In the genomic region with DNA sequence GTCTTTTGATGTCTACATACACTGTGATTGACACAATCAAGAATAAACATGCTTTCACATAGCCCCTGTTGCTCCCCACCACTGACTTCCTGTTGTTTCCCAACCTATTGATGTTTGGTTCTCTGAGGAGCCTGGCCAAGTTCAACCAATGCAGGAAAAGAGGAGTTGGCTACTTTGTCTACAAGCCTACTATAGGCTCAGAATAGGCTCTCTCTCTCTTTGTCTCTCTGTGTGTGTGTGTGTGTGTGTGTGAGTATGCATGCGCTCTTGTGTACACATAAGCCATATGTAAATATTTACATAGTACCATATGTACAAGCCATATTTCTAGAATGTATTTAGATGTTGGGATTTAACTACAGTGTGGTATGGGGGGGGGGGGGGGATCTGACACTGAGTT, we compare ENCODE assay signal across 22 mouse cellular contexts.
"Had no signal": no experiment of that assay in that cellular context is flagged by ENCODE, and none has a peak within 500 bp of the region (broad histone marks: within the 10 kb centered on the region; RNA-seq: fewer than 3 reads in every experiment).

No protein-coding gene starts in this region.

- H3K9me3 ChIP-seq: heart, embryonic 10.5 days; heart, embryonic 12.5 days; hindbrain, embryonic 10.5 days; hindbrain, embryonic 12.5 days; limb, embryonic 10.5 days; limb, embryonic 12.5 days had no signal

- H3K4me1 ChIP-seq: limb, embryonic 12.5 days had no signal

- H3K9ac ChIP-seq: forebrain, postnatal 0 days; heart, embryonic 12.5 days; hindbrain, embryonic 12.5 days; hindbrain, embryonic 14.5 days; limb, embryonic 12.5 days had no signal

- H3K27me3 ChIP-seq: heart, embryonic 12.5 days; hindbrain, embryonic 12.5 days; limb, embryonic 12.5 days had no signal

- H3K4me2 ChIP-seq: heart, embryonic 12.5 days; hindbrain, embryonic 12.5 days; hindbrain, embryonic 14.5 days; limb, embryonic 12.5 days had no signal

- H3K36me3 ChIP-seq: heart, embryonic 10.5 days; heart, embryonic 12.5 days; hindbrain, embryonic 10.5 days; hindbrain, embryonic 12.5 days; limb, embryonic 10.5 days; limb, embryonic 12.5 days had no signal

- H3K4me3 ChIP-seq: heart, embryonic 10.5 days; heart, embryonic 12.5 days; hindbrain, embryonic 10.5 days; hindbrain, embryonic 12.5 days; layer of hippocampus, adult 2 months; left cerebral cortex, adult 2 months; limb, embryonic 10.5 days; limb, embryonic 12.5 days had no signal

- H3K27ac ChIP-seq: heart, embryonic 10.5 days; hindbrain, embryonic 10.5 days; hindbrain, embryonic 12.5 days; hindbrain, embryonic 14.5 days; layer of hippocampus, adult 2 months; left cerebral cortex, adult 2 months; limb, embryonic 10.5 days; limb, embryonic 12.5 days had no signal

- ATAC-seq: forebrain, postnatal 0 days; hindbrain, embryonic 16.5 days; inflammation-experienced regulatory T-cells, adult 6 months; intestine, postnatal 0 days had no signal

- DNase-seq: forebrain, postnatal 0 days; gastrocnemius, postnatal 25 days; heart, adult 18-20 months; heart, postnatal 10 days; heart, postnatal 4 days; kidney, adult 18-20 months; kidney, adult 8-10 months; kidney, postnatal 10 days; kidney, postnatal 25 days; kidney, postnatal 4 days had no signal
